Mouse (Mus musculus): ENCODE measurements around the gene Tfpi.

DNA sequence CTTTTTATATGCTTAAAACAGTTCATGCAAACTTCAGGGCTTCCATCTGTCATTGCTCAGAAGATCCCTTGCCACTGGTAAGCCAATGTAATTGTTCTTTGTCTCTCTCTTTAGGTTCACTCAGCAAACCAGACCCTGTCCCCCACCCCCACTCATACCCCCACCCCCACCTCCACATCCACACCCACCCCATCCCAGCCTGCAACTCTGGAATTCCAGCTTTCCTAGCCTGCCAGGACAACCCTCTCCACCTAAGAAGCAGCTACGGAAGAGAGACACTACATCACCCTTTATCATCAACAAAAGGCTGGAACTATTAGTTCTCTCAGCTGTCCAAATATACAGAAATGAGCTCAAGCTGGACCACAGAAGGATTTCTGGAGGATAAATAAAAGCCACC lies 974 bp downstream of the Tfpi start:
- TF ChIP-seq SIN3A (IDR thresholded peaks at IDR 0.05; ENCODE audit: low read length): no peak
- no peak for TF ChIP-seq NELFE (IDR thresholded peaks at IDR 0.05; ENCODE audit: low read depth, low read length)
- TF ChIP-seq CTCF (conservative IDR thresholded peaks at IDR 0.05 in 1 of 2, IDR thresholded peaks at IDR 0.05 in 1 of 2; ENCODE audit: low read depth in 2 of 2, low read length in 2 of 2): no peak
- no peak for TF ChIP-seq POLR2A (IDR thresholded peaks at IDR 0.05; ENCODE audit: low read depth, low read length)
- TF ChIP-seq MEF2A (IDR thresholded peaks at IDR 0.05; ENCODE audit: borderline replicate concordance, low read depth, low read length): no peak
- no peak for TF ChIP-seq KAT2A (IDR thresholded peaks at IDR 0.05; ENCODE audit: insufficient replicate concordance, low read length)
- TF ChIP-seq EP300 (IDR thresholded peaks at IDR 0.05; ENCODE audit: low read length): no peak
- TF ChIP-seq MYC (IDR thresholded peaks at IDR 0.05; ENCODE audit: low read depth, low read length): no peak
- TF ChIP-seq PAX5 (IDR thresholded peaks at IDR 0.05; ENCODE audit: low read length): no peak
- TF ChIP-seq UBTF (IDR thresholded peaks at IDR 0.05; ENCODE audit: low read depth, low read length): no peak

Data from CH12.LX (cell line).